Mouse (Mus musculus) E14TG2a.4 (cell line): Measurements from ENCODE around the gene Actn4.

ENCODE experiments used
- CTCF ChIP-seq: conservative IDR thresholded peaks from 2 replicates; pipeline ENCODE4 v1.5.1; 2014; ENCODE audit warnings: low read length
- NANOG ChIP-seq: IDR thresholded peaks from 2 replicates; pipeline ENCODE4 v1.6.1; 2014; ENCODE audit warnings: borderline replicate concordance, low read length, mixed read lengths

DNA sequence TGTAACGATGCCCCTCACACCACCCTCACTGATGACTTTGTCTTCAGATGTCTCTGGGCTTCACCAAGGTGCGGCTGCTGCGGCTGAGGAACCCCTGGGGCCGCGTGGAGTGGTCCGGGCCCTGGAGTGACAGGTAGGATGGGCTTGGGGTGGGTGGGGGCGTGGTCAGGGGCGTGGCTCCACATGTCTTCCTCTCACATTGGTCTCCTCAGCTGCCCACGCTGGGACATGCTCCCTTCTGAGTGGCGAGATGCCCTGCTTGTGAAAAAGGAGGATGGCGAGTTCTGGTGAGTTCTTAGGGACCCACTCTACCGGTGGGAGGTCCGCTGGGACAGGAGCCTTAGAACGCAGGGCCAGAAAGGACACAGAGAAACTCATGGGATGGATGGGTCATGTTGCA, 75.7 kb downstream of the Actn4 start:
- TF ChIP-seq CTCF, result no peak
- TF ChIP-seq NANOG, result no peak
